Mouse (Mus musculus) adrenal gland (tissue): ENCODE results near the gene Ccdc172.

Experiments
- intact Hi-C: fragments of 180-260 bp; cut with DNase I; formaldehyde crosslinking; loops from one replicate; pipeline ENCODE4 v1.15.1; 2025
- long read RNA-seq, 2 experiments: library from polyadenylated mRNA; unstranded; transcript quantifications; one replicate each; pipeline ENCODE4 v2.0.0; 2020; ENCODE audit warnings: borderline replicate concordance in 1 of 2; ENCODE audit not compliant: insufficient replicate concordance in 1 of 2

The Ccdc172 gene
- long read RNA-seq, experiment 1: 0 reads
- long read RNA-seq, experiment 2: 0 reads

DNA sequence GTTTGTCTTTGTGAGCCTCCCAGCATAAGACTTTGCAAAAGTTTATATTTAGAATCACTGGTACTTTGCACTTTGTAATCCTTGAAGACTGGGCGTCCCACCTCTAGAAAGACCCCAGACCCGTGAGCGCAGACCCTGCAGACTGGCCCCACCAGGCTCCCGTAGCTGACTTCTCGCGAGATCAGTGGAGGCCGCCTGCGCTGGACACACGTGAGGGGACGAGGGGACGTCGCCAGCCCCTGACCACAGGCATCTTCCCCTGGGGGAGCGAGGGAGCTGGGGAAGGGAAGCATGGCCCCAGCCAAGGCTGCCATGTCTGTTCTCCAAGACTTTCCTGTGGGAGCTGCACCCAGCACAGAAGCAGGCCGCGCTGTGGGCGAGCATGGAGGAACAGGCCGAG lies at the start of gene Ccdc172:
TSS of gene Ccdc172 (plus strand) at position 176 of the 400 bp plus-strand sequence.
- intact Hi-C loops: no loop called here

DNA sequence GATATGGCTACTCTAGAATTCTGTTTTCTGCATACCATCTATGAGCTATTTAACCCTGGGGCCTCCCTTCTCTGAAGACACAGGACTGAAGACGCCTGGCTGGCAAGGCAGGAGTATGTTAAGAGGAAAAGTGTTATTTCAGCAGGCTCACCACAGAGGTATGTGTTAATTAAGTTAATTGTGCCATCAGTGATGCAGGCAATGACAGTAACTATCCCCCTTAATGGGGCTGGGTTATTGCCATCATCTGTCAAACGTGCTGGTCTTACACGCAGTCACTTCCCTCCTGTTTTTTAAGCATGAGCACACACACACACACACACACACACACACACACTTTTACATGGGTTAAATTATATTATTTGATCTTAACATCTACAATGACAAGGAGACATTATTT lies 48.0 kb upstream of the Ccdc172 start:
- intact Hi-C loops: loop anchor here (10.0 kb wide), 3 partner anchors 389 to 649 kb away; no protein-coding TSS in a partner anchor

- intact Hi-C loops: loop anchor here (5.0 to 10.0 kb wide), 6 partner anchors 394 to 811 kb away; no protein-coding TSS in a partner anchor
These were observed 43.5 kb upstream of the Ccdc172 start for GRCm38 (mm10) chr19:58468331-58468730.

DNA sequence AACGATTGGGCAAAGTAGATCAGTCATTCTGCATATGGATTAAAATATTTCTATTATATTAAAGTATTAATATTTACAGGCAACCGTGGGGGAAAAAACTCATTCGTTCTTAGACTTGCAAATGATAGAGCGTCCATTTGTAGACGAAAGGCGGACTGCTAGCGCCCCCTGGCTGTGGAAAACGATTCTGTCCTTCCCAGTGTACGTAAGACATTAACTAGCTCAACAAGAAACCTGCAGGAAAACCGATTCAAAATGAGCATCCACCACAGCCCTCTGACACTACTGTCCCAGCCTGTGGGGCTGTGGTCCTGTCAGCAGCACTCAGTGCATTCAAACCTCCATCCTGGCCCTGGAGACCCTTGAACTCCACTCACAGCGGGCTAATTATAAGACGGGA lies 42.4 kb upstream of the Ccdc172 start:
- intact Hi-C loops: loop anchor here (5.0 to 10.0 kb wide), 6 partner anchors 395 to 812 kb away; no protein-coding TSS in a partner anchor

DNA sequence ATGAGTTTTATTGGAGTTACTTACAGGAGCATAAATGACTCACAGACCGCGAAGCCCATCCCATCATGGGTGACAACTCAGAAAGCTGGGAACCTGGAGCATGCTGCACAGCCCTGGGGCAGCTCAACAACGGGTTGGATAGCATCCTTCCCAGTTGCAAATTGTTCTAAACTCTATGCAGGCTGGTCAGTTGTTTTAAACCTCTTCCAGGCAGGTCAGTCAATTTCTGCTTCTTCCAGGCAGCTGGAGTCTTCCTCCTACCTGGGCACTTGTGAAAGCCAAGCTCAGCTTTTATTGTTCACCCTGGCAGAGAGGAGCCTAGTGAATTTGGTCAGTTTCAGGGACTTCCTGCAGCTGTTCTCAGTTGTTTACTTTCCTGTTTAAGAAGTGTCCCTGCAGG lies 37.5 kb upstream of the Ccdc172 start:
- intact Hi-C loops: no loop called here

DNA sequence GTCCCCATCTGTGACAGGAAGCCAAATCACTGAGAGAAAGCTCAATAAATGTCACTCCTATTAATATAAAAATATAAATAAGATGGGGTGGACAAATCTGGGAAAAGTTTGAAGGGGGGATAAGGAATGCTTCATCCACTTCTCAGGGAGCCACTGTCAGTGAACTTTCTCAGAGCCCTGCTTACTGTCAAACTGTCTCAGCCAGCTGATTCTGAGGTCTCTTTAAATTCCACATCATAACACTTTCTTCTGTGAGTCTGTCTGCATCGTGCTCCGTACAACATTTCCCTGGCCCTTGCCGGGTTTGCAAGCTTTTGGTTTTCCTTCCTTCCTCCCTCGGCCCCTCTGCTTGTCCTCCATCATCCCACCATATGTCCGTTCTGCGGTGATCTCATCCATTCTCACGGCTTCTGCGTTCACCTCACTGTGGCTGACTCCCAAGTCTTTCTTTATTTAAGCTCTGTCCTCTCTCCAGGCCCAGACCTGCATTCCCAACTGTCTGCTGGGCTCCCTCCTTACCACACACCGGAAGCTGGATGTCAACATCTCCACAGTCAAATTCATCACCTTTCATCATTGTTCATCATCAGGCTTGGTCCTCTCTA lies 29.3 kb upstream of the Ccdc172 start:
- intact Hi-C loops: no loop called here

GRCm38 (mm10) chr19:58486686-58487085 lies 25.1 kb upstream of the Ccdc172 start:
- intact Hi-C loops: no loop called here

DNA sequence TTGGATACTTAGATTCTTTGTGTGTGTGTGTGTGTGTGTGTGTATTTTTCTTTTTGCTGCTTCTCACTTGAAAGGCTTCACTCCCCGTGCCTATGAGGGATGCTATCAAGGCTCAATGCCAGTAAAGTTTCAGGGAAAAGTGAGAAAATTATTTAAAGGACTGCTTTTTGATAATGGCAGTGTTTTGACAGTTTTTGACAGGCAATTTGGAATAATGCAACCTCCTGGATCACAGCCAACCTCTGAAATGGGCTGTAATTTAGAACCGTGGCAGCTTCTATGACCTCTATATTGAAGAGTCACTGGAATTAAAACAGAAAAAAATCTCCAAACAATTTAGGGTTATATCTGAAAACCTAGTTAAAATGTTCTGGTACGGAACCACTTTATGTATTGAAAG lies 14.7 kb upstream of the Ccdc172 start:
- intact Hi-C loops: no loop called here

GRCm38 (mm10) chr19:58499420-58499966 lies 12.3 kb upstream of the Ccdc172 start:
- intact Hi-C loops: no loop called here

- intact Hi-C loops: no loop called here
These were observed 11.7 kb upstream of the Ccdc172 start for GRCm38 (mm10) chr19:58500049-58500448.

DNA sequence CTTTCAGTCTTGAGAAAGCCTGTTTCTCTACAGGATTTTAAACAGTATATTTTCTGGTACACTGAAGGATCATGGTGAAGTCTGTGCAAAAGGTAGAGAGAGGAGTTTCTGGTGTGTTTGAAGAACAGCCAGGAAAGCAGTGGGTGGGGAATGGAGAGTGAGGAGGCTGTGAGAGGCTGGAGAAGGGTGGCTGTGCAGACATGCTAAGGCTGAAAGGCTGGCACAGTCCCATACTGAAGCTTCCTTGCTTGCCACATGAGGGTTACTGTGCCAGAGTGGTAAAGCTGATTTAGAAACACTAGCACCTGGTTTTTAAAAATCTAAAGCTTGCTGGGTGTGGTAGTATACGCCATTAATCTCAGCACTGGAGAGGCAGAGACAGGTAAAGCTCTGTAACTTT lies 9.9 kb downstream of the Ccdc172 start:
- intact Hi-C loops: no loop called here

DNA sequence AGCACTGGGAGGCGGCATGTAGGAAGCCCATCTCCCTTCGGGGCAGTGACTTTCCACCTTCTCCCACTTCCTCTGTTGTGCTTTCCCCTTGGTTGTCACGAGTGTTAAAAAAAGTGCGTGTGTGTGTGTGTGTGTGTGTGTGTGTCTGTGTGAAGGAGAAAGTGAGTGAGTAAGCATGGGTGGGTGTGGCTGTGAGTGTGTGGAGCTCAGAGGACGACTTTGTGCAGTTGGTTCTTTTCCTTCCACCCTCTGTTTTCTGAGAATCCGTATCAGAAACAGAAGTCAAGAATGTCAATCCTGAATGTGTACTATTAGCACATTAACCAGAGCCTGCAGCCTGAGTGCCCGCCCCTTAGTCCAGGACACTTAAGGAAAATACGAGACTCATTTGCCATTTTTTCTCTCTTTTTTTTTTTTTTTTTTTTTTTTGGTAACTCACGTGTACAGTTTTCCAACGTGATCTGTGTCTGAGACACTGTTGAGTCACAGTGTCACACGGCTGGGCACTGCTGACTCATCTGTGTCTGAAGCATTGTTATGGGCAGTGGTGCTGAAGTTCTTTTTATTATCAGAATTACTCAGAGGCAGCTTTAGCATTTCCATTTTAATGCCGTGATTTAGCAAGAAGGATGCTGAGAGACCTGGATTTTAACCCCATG lies 12.1 kb downstream of the Ccdc172 start:
- intact Hi-C loops: no loop called here

DNA sequence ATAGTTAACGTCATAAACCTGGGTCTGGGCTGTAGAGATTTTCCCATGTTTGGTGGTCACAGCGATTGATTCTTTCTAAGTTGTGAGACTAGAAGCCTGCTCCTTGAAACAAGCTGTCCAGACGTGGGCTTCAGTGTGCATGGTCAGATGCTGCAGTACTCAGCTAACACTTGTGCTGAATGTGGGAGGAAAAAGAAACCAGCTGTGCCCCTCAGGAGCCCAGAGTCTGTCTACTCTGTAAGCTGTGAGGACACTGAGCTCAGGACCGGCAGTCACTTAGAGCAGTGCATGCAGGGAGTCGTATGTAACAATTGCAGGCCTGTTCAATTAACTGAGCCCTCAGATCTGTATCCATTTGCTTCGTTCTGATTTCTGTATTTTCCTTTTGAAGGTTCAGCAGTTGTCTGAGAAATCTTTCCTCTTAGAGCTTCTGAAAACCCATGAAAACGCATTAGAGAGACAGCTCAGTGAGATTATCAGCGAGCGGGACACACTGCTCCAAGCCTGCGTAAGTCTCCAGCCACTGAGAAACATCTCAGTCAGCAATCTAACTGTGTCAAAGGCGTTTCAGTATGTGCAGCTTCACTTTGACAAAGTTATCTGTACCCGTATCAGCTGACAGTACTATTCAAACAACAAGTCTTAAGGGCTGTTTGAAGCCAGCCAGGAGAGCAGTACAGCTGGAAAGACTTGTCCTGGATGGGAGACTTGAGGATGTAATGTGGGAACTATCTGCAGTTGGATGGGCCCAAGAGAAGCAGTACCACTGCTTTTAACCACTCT lies 13.9 kb downstream of the Ccdc172 start:
- intact Hi-C loops: no loop called here

GRCm38 (mm10) chr19:58533077-58533476 lies 21.3 kb downstream of the Ccdc172 start:
- intact Hi-C loops: no loop called here

GRCm38 (mm10) chr19:58536691-58537090 lies 24.9 kb downstream of the Ccdc172 start:
- intact Hi-C loops: no loop called here

DNA sequence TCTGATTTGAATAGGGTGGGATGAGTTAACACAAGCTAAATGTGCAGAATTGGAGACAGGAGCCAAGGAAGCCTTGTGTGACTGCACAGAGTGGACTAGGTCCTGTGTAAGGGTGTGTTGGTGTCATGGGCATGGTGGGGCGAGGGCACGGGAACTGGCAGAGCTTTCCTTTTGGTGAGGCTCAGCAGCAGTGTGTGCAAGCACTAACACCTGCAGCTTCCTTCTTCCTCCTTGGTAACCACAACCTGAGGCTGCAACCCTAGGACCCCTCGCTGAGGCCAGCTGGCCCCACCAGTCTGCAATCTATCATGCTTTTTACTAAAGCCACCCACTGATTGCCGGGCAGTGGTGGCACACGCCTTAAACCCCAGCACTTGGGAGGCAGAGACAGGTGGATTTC lies 28.6 kb downstream of the Ccdc172 start:
- intact Hi-C loops: no loop called here

DNA sequence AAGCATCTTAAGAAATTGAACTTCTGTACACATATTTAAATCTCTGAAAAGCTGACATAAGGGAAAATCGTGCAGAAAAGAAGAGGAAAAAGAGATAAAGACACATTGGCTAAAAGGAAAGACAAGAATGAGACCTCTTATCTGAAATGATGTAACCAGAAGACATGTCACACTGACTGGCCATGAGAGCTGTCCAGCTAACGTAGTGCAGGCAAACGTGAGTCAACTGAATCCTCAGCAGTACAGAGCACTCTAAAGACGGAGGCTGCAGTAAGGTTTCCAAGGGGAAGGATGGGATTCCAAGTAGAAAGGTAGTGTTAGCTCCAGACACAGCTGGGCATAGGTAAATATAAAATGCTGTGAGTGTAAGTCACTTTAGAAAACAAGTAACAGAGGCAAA lies 36.6 kb downstream of the Ccdc172 start:
- intact Hi-C loops: no loop called here

DNA sequence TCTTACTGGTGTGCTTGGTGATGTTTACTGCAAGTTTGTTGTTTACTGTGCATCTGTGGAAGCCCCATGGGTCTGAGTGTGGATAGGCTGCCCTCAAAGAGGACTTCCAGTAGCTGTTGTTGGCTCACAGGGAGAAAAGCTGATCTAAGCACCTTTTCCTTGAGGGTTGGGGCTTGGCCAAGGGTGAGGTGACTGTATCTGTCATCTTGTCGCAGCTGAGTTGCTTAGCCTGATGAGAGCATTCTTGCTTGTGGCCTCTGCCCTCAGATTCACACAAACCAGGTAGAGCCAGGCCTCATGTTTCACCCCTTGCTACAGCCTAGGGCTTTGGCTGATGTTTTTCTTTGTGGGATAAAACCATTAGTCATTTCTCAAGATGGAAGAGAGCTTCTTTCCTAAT lies 38.7 kb downstream of the Ccdc172 start:
- intact Hi-C loops: loop anchor here (10.0 kb wide), 1 partner anchor 826 kb away; no protein-coding TSS in a partner anchor

DNA sequence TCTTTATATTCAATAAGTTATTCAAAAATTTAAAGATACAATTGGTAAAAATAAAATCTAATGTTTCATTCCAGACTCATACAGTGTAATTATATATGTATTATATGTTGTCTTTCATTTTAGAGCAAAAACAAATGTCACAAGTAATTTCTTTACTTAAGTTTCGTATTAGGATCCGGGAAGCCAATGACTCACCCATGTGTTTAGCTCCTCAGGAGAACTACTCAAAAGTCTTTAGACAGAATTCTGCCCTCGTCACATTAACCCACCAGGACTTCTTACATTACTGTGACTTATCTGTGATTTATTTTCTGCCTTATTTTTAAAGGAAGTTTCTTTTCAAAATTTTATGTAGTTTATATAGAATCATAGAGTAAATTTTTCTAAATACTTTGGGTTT lies 39.1 kb downstream of the Ccdc172 start:
- intact Hi-C loops: loop anchor here (10.0 kb wide), 1 partner anchor 826 kb away; no protein-coding TSS in a partner anchor

GRCm38 (mm10) chr19:58554974-58555373 lies 43.2 kb downstream of the Ccdc172 start:
- intact Hi-C loops: loop anchor here (10.0 kb wide), 1 partner anchor 830 kb away; no protein-coding TSS in a partner anchor

DNA sequence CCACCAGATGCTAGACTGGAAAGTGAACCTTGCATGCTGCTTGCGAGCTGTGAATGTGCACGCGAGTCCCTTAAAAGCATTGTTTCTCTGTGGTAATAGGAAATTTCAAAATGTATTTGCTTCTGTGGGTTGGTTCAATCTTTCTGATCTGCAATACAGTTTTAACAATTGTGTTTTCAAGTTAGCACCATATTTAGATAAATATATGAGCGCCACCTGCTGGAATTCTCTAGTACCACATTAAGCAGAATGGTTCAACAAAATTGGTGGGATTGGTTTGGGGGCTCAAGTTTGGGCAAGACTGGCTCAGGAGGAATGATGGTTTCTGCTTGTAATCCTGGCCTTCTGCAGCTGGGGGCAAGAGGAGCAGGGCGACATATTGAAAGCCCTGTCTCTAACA lies 46.6 kb downstream of the Ccdc172 start:
- intact Hi-C loops: loop anchor here (10.0 kb wide), 1 partner anchor 834 kb away; no protein-coding TSS in a partner anchor
